Mouse (Mus musculus): ENCODE measurements around the gene Nup153.

GRCm38 (mm10) chr13:46772581-46772980, 44.8 kb upstream of the Nup153 start:
- TF ChIP-seq CTCF (IDR thresholded peaks at IDR 0.05): no peak
- no peak for TF ChIP-seq EP300 (IDR thresholded peaks at IDR 0.05; ENCODE audit: insufficient read depth, low read depth, low read length)

All from heart, adult 2 months (tissue).